Mouse (Mus musculus) bone marrow macrophage, adult 2 months (primary cell): Measurements from ENCODE around the gene Cers2. TPM values are rescaled to one million over a fixed set of nuclear protein-coding genes. Genes with fewer than 3 reads are reported as not detected.
A peak's percentile ranks its signal among the peaks of the same experiment; 100 is the strongest.

Experiments used
- H3K27ac ChIP-seq: 2 replicates; pipeline ENCODE4 v1.5.1; 2012; ENCODE audit warnings: low read depth, low read length; ENCODE audit not compliant: insufficient read depth
- H3K4me1 ChIP-seq: 2 replicates; pipeline ENCODE4 v1.6.1; 2012; ENCODE audit warnings: low read length; ENCODE audit not compliant: control insufficient read depth, insufficient read depth
- H3K4me3 ChIP-seq: 2 replicates; pipeline ENCODE4 v1.5.1; 2012; ENCODE audit warnings: mild to moderate bottlenecking, low read length, moderate library complexity; ENCODE audit not compliant: insufficient read depth
- CTCF ChIP-seq: IDR thresholded peaks from 2 replicates; pipeline ENCODE4 v1.5.1; 2012; ENCODE audit warnings: low read depth, mild to moderate bottlenecking, low read length, moderate library complexity
- POLR2A ChIP-seq: IDR thresholded peaks from 2 replicates; pipeline ENCODE4 v1.6.1; 2012; ENCODE audit warnings: mild to moderate bottlenecking, low read depth, low read length, borderline replicate concordance
- polyA plus RNA-seq: library from polyadenylated mRNA; stranded (reverse); fragments of >200 nt; gene quantifications from 2 replicates; pipeline ENCODE4 v1.2.4, GENCODE M21; 2012; ENCODE audit not compliant: missing spikeins, insufficient read depth, insufficient read length

The Cers2 gene
- polyA plus RNA-seq, 1 experiment = 186 TPM

- Histone ChIP-seq H3K4me3 (no peak overlapping the region), H3K27ac (no peak overlapping the region), H3K4me1 (peaks cover 32% of the 10 kb centered on the region)
- TF ChIP-seq CTCF (peak; percentile 22; the same call in 1 of the 2 replicates), POLR2A (no peak)
These were observed 18.5 kb upstream of the Cers2 start for GRCm38 (mm10) chr3:95296103-95296469.

GRCm38 (mm10) chr3:95298018-95298417 lies 16.6 kb upstream of the Cers2 start:
- TF ChIP-seq CTCF = no peak
- no peak for TF ChIP-seq POLR2A
- no peak overlapping the region for H3K4me3 ChIP-seq
- no peak overlapping the region for H3K27ac ChIP-seq
- peaks cover 28% of the 10 kb centered on the region for H3K4me1 ChIP-seq

GRCm38 (mm10) chr3:95301204-95301796 lies 13.3 kb upstream of the Cers2 start:
- H3K4me1 ChIP-seq = peaks cover 13% of the 10 kb centered on the region

GRCm38 (mm10) chr3:95306244-95306643 lies 8.3 kb upstream of the Cers2 start:
- no peak overlapping the region for H3K4me3 ChIP-seq
- H3K4me1 ChIP-seq = peaks cover 9% of the 10 kb centered on the region
- H3K27ac ChIP-seq = no peak overlapping the region
- TF ChIP-seq CTCF (no peak), POLR2A (no peak)

More at GRCm38 (mm10) chr3:95301204-95301796, 13.3 kb upstream of the Cers2 start:
- TF ChIP-seq CTCF = no peak
- no peak for TF ChIP-seq POLR2A
- H3K4me3 ChIP-seq = no peak overlapping the region
- H3K27ac ChIP-seq = peak overlapping the region; percentile 6; the same call in 1 of the 2 replicates

GRCm38 (mm10) chr3:95307100-95307499 lies 7.5 kb upstream of the Cers2 start, which contains the start of gene Anxa9:
Gene Anxa9 (minus strand): TSS chr3:95307176.
- Histone ChIP-seq H3K4me1 (peaks cover 14% of the 10 kb centered on the region), H3K4me3 (no peak within 1 kb of the TSS), H3K27ac (no peak within 1 kb of the TSS)
- TF ChIP-seq POLR2A = no peak
- no peak for TF ChIP-seq CTCF

GRCm38 (mm10) chr3:95310496-95310895 lies 4.1 kb upstream of the Cers2 start:
- TF ChIP-seq CTCF = no peak
- no peak for TF ChIP-seq POLR2A
- Histone ChIP-seq H3K4me1 (peaks cover 18% of the 10 kb centered on the region), H3K27ac (no peak overlapping the region), H3K4me3 (no peak overlapping the region)

- no peak overlapping the region for H3K4me3 ChIP-seq
- H3K4me1 ChIP-seq = peaks cover 18% of the 10 kb centered on the region
- TF ChIP-seq POLR2A = no peak
- peak; percentile 52 for TF ChIP-seq CTCF
- peak overlapping the region; percentile 71 for H3K27ac ChIP-seq
These were observed 3.4 kb upstream of the Cers2 start for GRCm38 (mm10) chr3:95310968-95311882.

- H3K4me3 ChIP-seq = peak overlapping the region; percentile 8
- H3K4me1 ChIP-seq = peaks cover 26% of the 10 kb centered on the region
- TF ChIP-seq CTCF = no peak
- TF ChIP-seq POLR2A = no peak
- peak overlapping the region; percentile 71 for H3K27ac ChIP-seq
These were observed 2.0 kb upstream of the Cers2 start for GRCm38 (mm10) chr3:95312623-95313022.

GRCm38 (mm10) chr3:95313476-95313875 lies 1.1 kb upstream of the Cers2 start:
- TF ChIP-seq POLR2A (no peak), CTCF (no peak)
- Histone ChIP-seq H3K4me3 (peak overlapping the region; percentile 12), H3K4me1 (peaks cover 34% of the 10 kb centered on the region), H3K27ac (peak overlapping the region; percentile 71)

GRCm38 (mm10) chr3:95314075-95314474 lies 516 bp upstream of the Cers2 start:
- Histone ChIP-seq H3K4me3 (peak overlapping the region; percentile 84), H3K4me1 (peaks cover 38% of the 10 kb centered on the region), H3K27ac (peak overlapping the region; percentile 71)
- no peak for TF ChIP-seq POLR2A
- TF ChIP-seq CTCF = no peak
